9 mouse cellular contexts compared by ENCODE assay signal in the genomic region with DNA sequence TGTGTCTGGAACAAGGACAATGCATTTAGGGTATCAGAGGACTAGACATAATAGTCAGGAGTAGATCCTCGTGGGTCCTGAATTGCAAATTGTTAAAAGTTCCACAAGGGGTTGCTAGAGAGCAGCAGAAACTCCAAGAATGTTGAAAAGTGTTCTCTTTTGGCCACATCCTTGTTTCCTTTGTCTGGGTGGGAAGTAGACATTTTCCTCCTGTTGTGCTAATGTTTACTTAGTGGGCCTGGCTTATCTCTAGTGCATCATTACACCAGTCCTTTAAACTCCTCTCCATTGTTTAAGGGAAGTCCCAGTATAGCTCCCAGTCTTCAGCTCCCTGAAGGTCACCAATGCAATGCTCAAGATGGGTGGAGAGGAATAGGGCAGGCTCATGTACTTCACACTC. TPM values are rescaled to one million over a fixed set of nuclear protein-coding genes. Genes with fewer than 3 reads are reported as not detected.
A peak's percentile ranks its signal among the peaks of the same experiment; 100 is the strongest.
DNase-seq lines count a peak whose midpoint lies in the region; ATAC-seq and TF ChIP-seq lines count a peak whose summit lies in the region.
"Had no signal": no experiment of that assay in that cellular context is flagged by ENCODE, and none has a peak within 500 bp of the region (broad histone marks: within the 10 kb centered on the region; RNA-seq: fewer than 3 reads in every experiment).

No protein-coding gene starts in this region.

- H3K9ac ChIP-seq in forebrain, embryonic 13.5 days: no peak overlapping the region
- no peak overlapping the region for H3K9ac ChIP-seq in forebrain, embryonic 16.5 days (replicated peaks; ENCODE audit: low read depth, low read length)
- no peak overlapping the region for H3K9ac ChIP-seq in liver, postnatal 0 days (replicated peaks)
- H3K9ac ChIP-seq in liver, embryonic 11.5 days (ENCODE audit: low read depth, low read length): no peak overlapping the region
- H3K9ac ChIP-seq: forebrain, embryonic 15.5 days had no signal

- H3K27ac ChIP-seq in forebrain, embryonic 13.5 days: no peak overlapping the region
- no peak overlapping the region for H3K27ac ChIP-seq in forebrain, embryonic 16.5 days (ENCODE audit: low read length)
- H3K27ac ChIP-seq in liver, postnatal 0 days (ENCODE audit: low read depth): no peak overlapping the region
- no peak overlapping the region for H3K27ac ChIP-seq in liver, embryonic 11.5 days (ENCODE audit: low read depth, low read length)
- H3K27ac ChIP-seq: forebrain, embryonic 15.5 days had no signal

- no peaks in the 10 kb centered on the region for H3K9me3 ChIP-seq in forebrain, embryonic 13.5 days (replicated peaks)
- no peaks in the 10 kb centered on the region for H3K9me3 ChIP-seq in forebrain, embryonic 16.5 days (ENCODE audit: control insufficient read depth, low read length)
- no peaks in the 10 kb centered on the region for H3K9me3 ChIP-seq in liver, postnatal 0 days (ENCODE audit: low read length)
- no peaks in the 10 kb centered on the region for H3K9me3 ChIP-seq in liver, embryonic 11.5 days (ENCODE audit: control insufficient read depth, low read length)
- H3K9me3 ChIP-seq: forebrain, embryonic 15.5 days had no signal

- H3K4me1 ChIP-seq in forebrain, embryonic 13.5 days: no peaks in the 10 kb centered on the region
- no peaks in the 10 kb centered on the region for H3K4me1 ChIP-seq in forebrain, embryonic 16.5 days (replicated peaks; ENCODE audit: control insufficient read depth, insufficient read depth, low read length)
- H3K4me1 ChIP-seq in liver, postnatal 0 days (ENCODE audit: insufficient read depth): no peaks in the 10 kb centered on the region
- H3K4me1 ChIP-seq in liver, embryonic 11.5 days (replicated peaks; ENCODE audit: control insufficient read depth, insufficient read depth, low read length): no peaks in the 10 kb centered on the region

- WGBS in forebrain, embryonic 13.5 days: 10% methylated on average over 1 of the region's 1 CpGs
- WGBS in forebrain, embryonic 16.5 days: 14% methylated on average over 1 of the region's 1 CpGs
- 7% methylated on average over 1 of the region's 1 CpGs for WGBS in liver, postnatal 0 days (ENCODE audit: insufficient replicate concordance)
- 12% methylated on average over 1 of the region's 1 CpGs for WGBS in liver, embryonic 11.5 days

- H3K4me2 ChIP-seq in forebrain, embryonic 13.5 days: no peak overlapping the region
- no peak overlapping the region for H3K4me2 ChIP-seq in forebrain, embryonic 16.5 days (ENCODE audit: low read length)
- H3K4me2 ChIP-seq in liver, postnatal 0 days (ENCODE audit: low read depth, low read length): no peak overlapping the region
- H3K4me2 ChIP-seq in liver, embryonic 11.5 days: no peak overlapping the region
- H3K4me2 ChIP-seq: forebrain, embryonic 15.5 days had no signal

- 0 out of 2 replicates have a peak, but pooled peaks have one; percentile 19 for ATAC-seq in forebrain, embryonic 13.5 days
- no peak for ATAC-seq in forebrain, embryonic 16.5 days
- no peak for ATAC-seq in liver, postnatal 0 days
- ATAC-seq in liver, embryonic 11.5 days (replicated peaks; ENCODE audit: low FRiP score): no peak
- ATAC-seq in hematopoietic stem cell, adult 5-6 weeks (replicated peaks in 1 of 2; ENCODE audit: insufficient read depth in 1 of 2, low FRiP score in 2 of 2, low TSS enrichment in 1 of 2, low read depth in 1 of 2, poor library complexity in 2 of 2, severe bottlenecking in 2 of 2): peak; percentile 43 to 56; a peak in 2 of 4 replicates
- ATAC-seq: forebrain, embryonic 15.5 days had no signal

- TF ChIP-seq CTCF in liver, postnatal 0 days (IDR thresholded peaks at IDR 0.05; ENCODE audit: low read depth): peak; percentile 74

- 0 out of 2 replicates have a peak, but pooled peaks cover 7% of the 10 kb centered on the region for H3K27me3 ChIP-seq in forebrain, embryonic 13.5 days
- H3K27me3 ChIP-seq in forebrain, embryonic 16.5 days (replicated peaks; ENCODE audit: control insufficient read depth, insufficient read depth, low read length): no peaks in the 10 kb centered on the region
- H3K27me3 ChIP-seq in liver, postnatal 0 days (ENCODE audit: insufficient read depth, low read length): no peaks in the 10 kb centered on the region
- H3K27me3 ChIP-seq in liver, embryonic 11.5 days (replicated peaks; ENCODE audit: control insufficient read depth, insufficient read depth, low read length): no peaks in the 10 kb centered on the region
- H3K27me3 ChIP-seq: forebrain, embryonic 15.5 days had no signal

- no peak for DNase-seq in liver, postnatal 0 days
- no peak for DNase-seq in liver, embryonic 11.5 days (ENCODE audit: low spot score)
- DNase-seq in retina, postnatal 1 day: peak; percentile 72
- DNase-seq in thymus, postnatal 14 days: no peak
- DNase-seq in ovary, adult 18-20 months (ENCODE audit: low spot score): no peak

- no peak for TF ChIP-seq EP300 in liver, postnatal 0 days (IDR thresholded peaks at IDR 0.05; ENCODE audit: low read depth)

- no peaks in the 10 kb centered on the region for H3K36me3 ChIP-seq in forebrain, embryonic 13.5 days (ENCODE audit: poor library complexity, severe bottlenecking)
- no peaks in the 10 kb centered on the region for H3K36me3 ChIP-seq in forebrain, embryonic 16.5 days (ENCODE audit: control insufficient read depth, insufficient read depth)
- H3K36me3 ChIP-seq in liver, postnatal 0 days (replicated peaks; ENCODE audit: insufficient read depth, low read length): no peaks in the 10 kb centered on the region
- no peaks in the 10 kb centered on the region for H3K36me3 ChIP-seq in liver, embryonic 11.5 days (ENCODE audit: control insufficient read depth, insufficient read depth, low read length)
- H3K36me3 ChIP-seq: forebrain, embryonic 15.5 days had no signal

- H3K4me3 ChIP-seq in forebrain, embryonic 13.5 days: no peak overlapping the region
- H3K4me3 ChIP-seq in forebrain, embryonic 16.5 days (replicated peaks; ENCODE audit: low read length): no peak overlapping the region
- H3K4me3 ChIP-seq in liver, postnatal 0 days (ENCODE audit: low read depth, low read length): no peak overlapping the region
- H3K4me3 ChIP-seq in liver, embryonic 11.5 days (ENCODE audit: low read depth, low read length): no peak overlapping the region
- H3K4me3 ChIP-seq: forebrain, embryonic 15.5 days had no signal

RNA-seq across cellular contexts. Expression of gene Pdgfra, which starts 57.9 kb away (rescaled TPM):
- 4.1 and 4.9 TPM in 2 replicates for polyA plus RNA-seq in forebrain, embryonic 13.5 days (2015; fragmentation: Nextera tagmentation; extraction: Ambion mirVana)
- 11.3 and 12.1 TPM in 2 replicates for polyA plus RNA-seq in forebrain, embryonic 16.5 days (2015; fragmentation: Nextera tagmentation; extraction: Ambion mirVana)
- 1.3 TPM in 2 replicates for polyA plus RNA-seq in liver, postnatal 0 days (2015; fragmentation: Nextera tagmentation; extraction: Ambion mirVana)
- 21.9 and 29.4 TPM in 2 replicates for polyA plus RNA-seq in liver, embryonic 11.5 days (2014; fragmentation: Nextera tagmentation; extraction: Ambion mirVana)
- total RNA-seq in hematopoietic stem cell, adult 5-6 weeks (2017): not detected in 2 replicates

Comparison
In these comparisons a context has a peak if more than half of its experiments do, and no peak if none do; other contexts are left out.
1. ATAC-seq: peak in forebrain, embryonic 13.5 days (single experiment) and hematopoietic stem cell, adult 5-6 weeks (2 of 2); none in forebrain, embryonic 16.5 days (single experiment), liver, postnatal 0 days (single experiment) and liver, embryonic 11.5 days (single experiment).